ENCODE assay signal across 13 mouse cellular contexts in genomic region chr8:88655334-88655733, GRCm38 (mm10). TPM values are rescaled to one million over a fixed set of nuclear protein-coding genes. Genes with fewer than 3 reads are reported as not detected.
A peak's percentile ranks its signal among the peaks of the same experiment; 100 is the strongest.
DNase-seq lines count a peak whose midpoint lies in the region; ATAC-seq and TF ChIP-seq lines count a peak whose summit lies in the region.
"Had no signal": no experiment of that assay in that cellular context is flagged by ENCODE, and none has a peak within 500 bp of the region (broad histone marks: within the 10 kb centered on the region; RNA-seq: fewer than 3 reads in every experiment).

No protein-coding gene starts in this region.

- no peak overlapping the region for H3K27ac ChIP-seq in hindbrain, postnatal 0 days
- no peak overlapping the region for H3K27ac ChIP-seq in hindbrain, embryonic 11.5 days (ENCODE audit: low read depth, low read length)

- no peaks in the 10 kb centered on the region for H3K27me3 ChIP-seq in hindbrain, postnatal 0 days (ENCODE audit: insufficient read depth, low read length)
- no peaks in the 10 kb centered on the region for H3K27me3 ChIP-seq in hindbrain, embryonic 11.5 days (ENCODE audit: control insufficient read depth, insufficient read depth, low read length)

- H3K36me3 ChIP-seq in hindbrain, postnatal 0 days (ENCODE audit: insufficient read depth, low read length) = no peaks in the 10 kb centered on the region
- H3K36me3 ChIP-seq in hindbrain, embryonic 11.5 days (ENCODE audit: control insufficient read depth, insufficient read depth, low read length) = no peaks in the 10 kb centered on the region

- no peaks in the 10 kb centered on the region for H3K9me3 ChIP-seq in hindbrain, postnatal 0 days (ENCODE audit: low read length)
- no peaks in the 10 kb centered on the region for H3K9me3 ChIP-seq in hindbrain, embryonic 11.5 days (ENCODE audit: control insufficient read depth, low read length)

- no peak for DNase-seq in hindbrain, postnatal 0 days (ENCODE audit: low spot score)
- no peak for DNase-seq in hindbrain, embryonic 11.5 days (ENCODE audit: low spot score)
- DNase-seq in 3T3-L1 (ENCODE audit: low read depth, low spot score) = peak; percentile 49
- peak; percentile 85 for DNase-seq in brain, adult 2 months (ENCODE audit: low read depth, low spot score)
- peak; percentile 38 to 47 for DNase-seq in left cerebral cortex, postnatal 36 days (ENCODE audit: low spot score in 2 of 2)
- DNase-seq in gastrocnemius, postnatal 14 days = no peak
- no peak for DNase-seq in spleen, postnatal 4 days (ENCODE audit: low spot score in 2 of 2)
- DNase-seq: cerebellum, adult 11-12 months; heart, adult 18-20 months; kidney, adult 9 months; spleen, adult 18-20 months had no signal

- intact Hi-C loops in left cerebral cortex, postnatal 36 days (cut with DNase I) = no loop called here
- intact Hi-C loops in gastrocnemius, postnatal 14 days (cut with DNase I; ENCODE audit: low total_unique reads) = no loop called here

- 0 out of 2 replicates have a peak, but pooled peaks have one; percentile 24 for ATAC-seq in hindbrain, postnatal 0 days
- ATAC-seq in hindbrain, embryonic 11.5 days (ENCODE audit: low FRiP score) = no peak
- ATAC-seq: forebrain, embryonic 16.5 days had no signal

- TF ChIP-seq CTCF in hindbrain, postnatal 0 days (IDR thresholded peaks at IDR 0.05; ENCODE audit: low read depth) = no peak

- no peaks in the 10 kb centered on the region for H3K4me1 ChIP-seq in hindbrain, postnatal 0 days (ENCODE audit: insufficient read depth, low read length)
- no peaks in the 10 kb centered on the region for H3K4me1 ChIP-seq in hindbrain, embryonic 11.5 days (replicated peaks; ENCODE audit: control insufficient read depth, insufficient read depth, low read length)

- H3K4me2 ChIP-seq in hindbrain, postnatal 0 days (ENCODE audit: low read depth, low read length) = no peak overlapping the region
- no peak overlapping the region for H3K4me2 ChIP-seq in hindbrain, embryonic 11.5 days (replicated peaks; ENCODE audit: low read depth, low read length)
- H3K4me2 ChIP-seq: liver, embryonic 11.5 days had no signal

- H3K9ac ChIP-seq in hindbrain, postnatal 0 days (replicated peaks; ENCODE audit: low read length) = no peak overlapping the region
- no peak overlapping the region for H3K9ac ChIP-seq in hindbrain, embryonic 11.5 days (ENCODE audit: low read depth, low read length)

- no peak overlapping the region for H3K4me3 ChIP-seq in hindbrain, postnatal 0 days (ENCODE audit: low read length)
- no peak overlapping the region for H3K4me3 ChIP-seq in hindbrain, embryonic 11.5 days (ENCODE audit: low read depth, low read length)

RNA-seq across cellular contexts. Expression of gene Nod2, which starts 8.2 kb away (rescaled TPM):
- total RNA-seq in hindbrain, postnatal 0 days (2014; rRNA removed) = 0.32 and 1.7 TPM in 2 replicates
- 0.05 TPM in 1 of 2 replicates, not detected in the other for polyA plus RNA-seq in hindbrain, postnatal 0 days (2015; fragmentation: Nextera tagmentation; extraction: Ambion mirVana)
- 0.13 and 0.14 TPM in 2 replicates for polyA plus RNA-seq in hindbrain, embryonic 11.5 days (2014; fragmentation: Nextera tagmentation; extraction: Ambion mirVana)
- total RNA-seq in left cerebral cortex, postnatal 36 days (2021) = under 1 TPM; 0.27 to 0.45 TPM
- under 1 TPM; 0.66 to 0.73 TPM for total RNA-seq in gastrocnemius, postnatal 14 days (2021)

RNA-seq across cellular contexts. Expression of gene Snx20, which starts 19.4 kb away (rescaled TPM):
- total RNA-seq in hindbrain, postnatal 0 days (2014; rRNA removed) = 0.47 and 1.1 TPM in 2 replicates
- polyA plus RNA-seq in hindbrain, postnatal 0 days (2015; fragmentation: Nextera tagmentation; extraction: Ambion mirVana) = 2.2 TPM in 2 replicates
- 1.4 and 2.1 TPM in 2 replicates for polyA plus RNA-seq in hindbrain, embryonic 11.5 days (2014; fragmentation: Nextera tagmentation; extraction: Ambion mirVana)
- 1 to 10 TPM; 1.6 to 1.7 TPM for total RNA-seq in left cerebral cortex, postnatal 36 days (2021)
- under 1 TPM; 0.23 to 0.40 TPM for total RNA-seq in gastrocnemius, postnatal 14 days (2021)

RNA-seq across cellular contexts. Expression of gene Cyld, which starts 41.5 kb away (rescaled TPM):
- total RNA-seq in hindbrain, postnatal 0 days (2014; rRNA removed) = 13.1 and 16.2 TPM in 2 replicates
- 11.0 and 11.9 TPM in 2 replicates for polyA plus RNA-seq in hindbrain, postnatal 0 days (2015; fragmentation: Nextera tagmentation; extraction: Ambion mirVana)
- 15.7 and 16.0 TPM in 2 replicates for polyA plus RNA-seq in hindbrain, embryonic 11.5 days (2014; fragmentation: Nextera tagmentation; extraction: Ambion mirVana)
- total RNA-seq in left cerebral cortex, postnatal 36 days (2021) = 100 to 1,000 TPM in 1 of 2 experiments, 10 to 100 TPM in 1; 91.2 to 111 TPM
- 10 to 100 TPM; 10.4 to 11.7 TPM for total RNA-seq in gastrocnemius, postnatal 14 days (2021)

Comparison
In these comparisons a context has a peak if more than half of its experiments do, and no peak if none do; other contexts are left out.
1. DNase-seq: peak in 3T3-L1 (single experiment), brain, adult 2 months (single experiment) and left cerebral cortex, postnatal 36 days (2 of 2); none in hindbrain, postnatal 0 days (single experiment), hindbrain, embryonic 11.5 days (single experiment), gastrocnemius, postnatal 14 days (single experiment) and spleen, postnatal 4 days (0 of 2).